Mouse (Mus musculus) heart, embryonic 16.5 days (tissue): Measurements from ENCODE around the gene Trp53bp1. TPM values are rescaled to one million over a fixed set of nuclear protein-coding genes. Genes with fewer than 3 reads are reported as not detected.

ENCODE experiments used
- ATAC-seq: fragments of 200-750 bp; cut with Nextera tagmentation; replicated peaks from 2 replicates; pipeline ENCODE4 v1.8.0; 2017; ENCODE audit warnings: moderate number of reproducible peaks; ENCODE audit not compliant: insufficient read depth, low FRiP score; ENCODE audit errors: extremely low read depth
- H3K27ac ChIP-seq: fragments of 300-500 bp; sonication (generic); 2 replicates; pipeline ENCODE4 v1.5.1; 2014; ENCODE audit warnings: mild to moderate bottlenecking, low read length, control low read depth, moderate library complexity
- H3K27me3 ChIP-seq: fragments of 300-500 bp; sonication (generic); 2 replicates; pipeline ENCODE4 v1.6.1; 2014; ENCODE audit warnings: low read length, mixed read lengths; ENCODE audit not compliant: control insufficient read depth, insufficient read depth
- H3K36me3 ChIP-seq: fragments of 300-500 bp; sonication (generic); 2 replicates; pipeline ENCODE4 v1.6.1; 2014; ENCODE audit not compliant: control insufficient read depth, insufficient read depth
- H3K4me1 ChIP-seq: fragments of 300-500 bp; sonication (generic); 2 replicates; pipeline ENCODE4 v1.6.1; 2014; ENCODE audit warnings: low read length, mixed read lengths; ENCODE audit not compliant: control insufficient read depth, insufficient read depth
- H3K4me2 ChIP-seq: fragments of 300-500 bp; sonication (generic); 2 replicates; pipeline ENCODE4 v1.6.1; 2014; ENCODE audit warnings: low read depth, mild to moderate bottlenecking, control low read depth, low read length
- H3K4me3 ChIP-seq: fragments of 300-500 bp; sonication (generic); 2 replicates; pipeline ENCODE4 v1.5.1; 2014; ENCODE audit warnings: mild to moderate bottlenecking, control low read depth, low read length
- H3K9ac ChIP-seq: fragments of 300-500 bp; sonication (generic); 2 replicates; pipeline ENCODE4 v1.6.1; 2014; ENCODE audit warnings: low read length, control low read depth
- H3K9me3 ChIP-seq: fragments of 300-500 bp; sonication (generic); replicated peaks from 2 replicates; pipeline ENCODE4 v1.6.1; 2016; ENCODE audit warnings: low read length; ENCODE audit not compliant: control insufficient read depth
- WGBS: fragments of 180-500 bp; shearing (Covaris S2); extraction: QIAGEN DNeasy Blood & Tissue Kit; methylation state at CpG from one replicate; pipeline ENCODE4 v1.1.7; 2014; 5-methylcytosine and 5-hydroxymethylcytosine counted together
- polyA plus RNA-seq: library from polyadenylated mRNA; unstranded; fragments of >200 nt; fragmentation: Nextera tagmentation; extraction: Ambion mirVana; gene quantifications from 2 replicates; pipeline ENCODE4 v1.2.1, GENCODE M21; 2015

The Trp53bp1 gene
- polyA plus RNA-seq, 1 experiment from 2014 or later, result 34.5 TPM

- no peaks in the 10 kb centered on the region for H3K9me3 ChIP-seq
- peaks cover 28% of the 10 kb centered on the region for H3K36me3 ChIP-seq
- no peaks in the 10 kb centered on the region for H3K27me3 ChIP-seq
- H3K4me2 ChIP-seq, result no peak overlapping the region
- no peak overlapping the region for H3K9ac ChIP-seq
- no peak overlapping the region for H3K27ac ChIP-seq
- no peak overlapping the region for H3K4me3 ChIP-seq
- ATAC-seq, result no peak
- no peaks in the 10 kb centered on the region for H3K4me1 ChIP-seq
Measured at GRCm38 (mm10) chr2:121219994-121220393, 51.2 kb downstream of the Trp53bp1 start.

- peaks cover 28% of the 10 kb centered on the region for H3K36me3 ChIP-seq
- no peaks in the 10 kb centered on the region for H3K9me3 ChIP-seq
- ATAC-seq, result no peak
- H3K27me3 ChIP-seq, result no peaks in the 10 kb centered on the region
- no peak overlapping the region for H3K4me3 ChIP-seq
- no peaks in the 10 kb centered on the region for H3K4me1 ChIP-seq
- no peak overlapping the region for H3K9ac ChIP-seq
- H3K4me2 ChIP-seq, result no peak overlapping the region
- no peak overlapping the region for H3K27ac ChIP-seq
Measured at GRCm38 (mm10) chr2:121219177-121219576, 52.0 kb downstream of the Trp53bp1 start.

- WGBS, result 49% methylated on average over 3 of the region's 3 CpGs
- Histone ChIP-seq H3K4me1 (no peaks in the 10 kb centered on the region), H3K27me3 (no peaks in the 10 kb centered on the region), H3K9me3 (no peaks in the 10 kb centered on the region), H3K4me3 (no peak overlapping the region), H3K27ac (0 out of 2 replicates have a peak overlapping the region, but pooled peaks have one; percentile 7), H3K9ac (no peak overlapping the region), H3K36me3 (peaks cover 28% of the 10 kb centered on the region), H3K4me2 (no peak overlapping the region)
- no peak for ATAC-seq
Measured at GRCm38 (mm10) chr2:121214491-121214890, 56.7 kb downstream of the Trp53bp1 start.

- Histone ChIP-seq H3K4me1 (no peaks in the 10 kb centered on the region), H3K9me3 (no peaks in the 10 kb centered on the region), H3K27me3 (no peaks in the 10 kb centered on the region), H3K36me3 (peaks cover 59% of the 10 kb centered on the region), H3K9ac (no peak overlapping the region), H3K4me2 (no peak overlapping the region), H3K27ac (no peak overlapping the region), H3K4me3 (no peak overlapping the region)
- 84% methylated on average over 3 of the region's 3 CpGs for WGBS
- no peak for ATAC-seq
Measured at GRCm38 (mm10) chr2:121206541-121206940, 64.7 kb downstream of the Trp53bp1 start.

GRCm38 (mm10) chr2:121204276-121204675 lies 66.9 kb downstream of the Trp53bp1 start:
- Histone ChIP-seq H3K4me1 (no peaks in the 10 kb centered on the region), H3K9me3 (no peaks in the 10 kb centered on the region), H3K27me3 (no peaks in the 10 kb centered on the region), H3K4me3 (no peak overlapping the region), H3K9ac (no peak overlapping the region), H3K27ac (no peak overlapping the region), H3K36me3 (peaks cover 58% of the 10 kb centered on the region), H3K4me2 (no peak overlapping the region)
- no peak for ATAC-seq
- WGBS, result 93% methylated on average over 17 of the region's 17 CpGs

GRCm38 (mm10) chr2:121195466-121195865 lies 75.7 kb downstream of the Trp53bp1 start:
- no peak for ATAC-seq
- Histone ChIP-seq H3K4me2 (no peak overlapping the region), H3K27ac (no peak overlapping the region), H3K36me3 (peaks cover 72% of the 10 kb centered on the region), H3K4me1 (no peaks in the 10 kb centered on the region), H3K4me3 (no peak overlapping the region), H3K27me3 (no peaks in the 10 kb centered on the region), H3K9ac (no peak overlapping the region), H3K9me3 (no peaks in the 10 kb centered on the region)
- WGBS, result 85% methylated on average over 9 of the region's 9 CpGs

- Histone ChIP-seq H3K4me3 (no peak overlapping the region), H3K27ac (no peak overlapping the region), H3K9ac (no peak overlapping the region), H3K9me3 (no peaks in the 10 kb centered on the region), H3K36me3 (peaks cover 58% of the 10 kb centered on the region), H3K4me1 (no peaks in the 10 kb centered on the region), H3K27me3 (no peaks in the 10 kb centered on the region), H3K4me2 (no peak overlapping the region)
- 67% methylated on average over 1 of the region's 1 CpGs for WGBS
- ATAC-seq, result no peak
Measured at GRCm38 (mm10) chr2:121188530-121188929, 82.7 kb downstream of the Trp53bp1 start.

GRCm38 (mm10) chr2:121184142-121184541 lies 87.1 kb downstream of the Trp53bp1 start:
- H3K27ac ChIP-seq, result no peak overlapping the region
- H3K9ac ChIP-seq, result no peak overlapping the region
- no peak overlapping the region for H3K4me3 ChIP-seq
- H3K9me3 ChIP-seq, result no peaks in the 10 kb centered on the region
- no peaks in the 10 kb centered on the region for H3K4me1 ChIP-seq
- no peak for ATAC-seq
- H3K27me3 ChIP-seq, result no peaks in the 10 kb centered on the region
- peaks cover 29% of the 10 kb centered on the region for H3K36me3 ChIP-seq
- H3K4me2 ChIP-seq, result no peak overlapping the region
- 93% methylated on average over 7 of the region's 7 CpGs for WGBS

GRCm38 (mm10) chr2:121183431-121183830 lies 87.8 kb downstream of the Trp53bp1 start:
- H3K27me3 ChIP-seq, result no peaks in the 10 kb centered on the region
- H3K4me1 ChIP-seq, result no peaks in the 10 kb centered on the region
- no peaks in the 10 kb centered on the region for H3K9me3 ChIP-seq
- no peak overlapping the region for H3K4me3 ChIP-seq
- 77% methylated on average over 5 of the region's 5 CpGs for WGBS
- no peak for ATAC-seq
- H3K36me3 ChIP-seq, result peaks cover 31% of the 10 kb centered on the region
- H3K9ac ChIP-seq, result no peak overlapping the region
- no peak overlapping the region for H3K27ac ChIP-seq
- H3K4me2 ChIP-seq, result no peak overlapping the region
